Mouse (Mus musculus): Measurements from ENCODE around the gene Chrna5.
A peak's percentile ranks its signal among the peaks of the same experiment; 100 is the strongest.
"Not testable (repeated sequence)": the region's sequence is repeated elsewhere in the genome, so short reads cannot be mapped to it uniquely, and the experiment has no call there.

Chrna5 gene

DNA sequence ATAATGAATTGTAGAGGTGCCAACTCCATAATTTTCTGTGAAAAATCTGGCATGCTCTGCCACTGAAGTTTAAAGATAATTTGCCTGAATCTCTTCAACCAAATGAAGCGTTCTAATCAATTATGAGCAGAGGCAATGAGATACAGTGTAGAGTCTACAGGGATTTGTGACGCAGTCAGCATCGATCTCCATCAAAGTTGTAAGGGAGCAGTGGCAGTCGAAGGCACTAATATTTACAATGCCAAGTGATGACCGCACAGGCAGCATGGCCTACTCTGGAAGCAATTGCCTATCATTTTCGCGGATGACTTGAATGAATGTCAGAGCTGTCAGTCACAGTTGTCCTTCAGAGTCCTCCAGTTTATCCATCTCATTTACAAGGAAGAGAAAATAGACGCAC lies at the start of gene Chrna5:
Gene Chrna5 (plus strand): TSS at position 207 of the 400 bp plus-strand sequence.
- no peak for DNase-seq

DNA sequence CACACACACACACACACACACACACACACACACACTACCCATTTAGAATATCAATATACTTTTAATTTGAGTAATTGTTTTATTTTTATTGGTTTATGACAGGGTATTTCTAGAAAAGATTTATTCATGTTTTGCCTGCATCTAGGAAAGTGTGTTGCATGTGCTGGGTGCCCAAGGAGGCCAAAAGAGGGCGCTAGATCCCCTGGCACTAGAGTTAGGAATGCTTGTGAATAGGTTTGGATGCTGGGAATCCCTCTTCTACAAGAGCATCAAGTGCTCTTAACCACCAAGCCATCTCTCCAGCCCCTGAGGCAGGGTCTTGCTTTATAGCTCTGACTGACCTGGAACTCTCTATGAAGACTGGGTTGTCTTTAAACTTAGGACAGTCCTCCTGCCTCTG lies 48.9 kb upstream of the Chrna5 start:
- no peak for DNase-seq

- no peak for DNase-seq
These were observed 48.3 kb upstream of the Chrna5 start for GRCm38 (mm10) chr9:54932379-54932778.

GRCm38 (mm10) chr9:54942071-54942470 lies 38.6 kb upstream of the Chrna5 start:
- no peak for DNase-seq

DNA sequence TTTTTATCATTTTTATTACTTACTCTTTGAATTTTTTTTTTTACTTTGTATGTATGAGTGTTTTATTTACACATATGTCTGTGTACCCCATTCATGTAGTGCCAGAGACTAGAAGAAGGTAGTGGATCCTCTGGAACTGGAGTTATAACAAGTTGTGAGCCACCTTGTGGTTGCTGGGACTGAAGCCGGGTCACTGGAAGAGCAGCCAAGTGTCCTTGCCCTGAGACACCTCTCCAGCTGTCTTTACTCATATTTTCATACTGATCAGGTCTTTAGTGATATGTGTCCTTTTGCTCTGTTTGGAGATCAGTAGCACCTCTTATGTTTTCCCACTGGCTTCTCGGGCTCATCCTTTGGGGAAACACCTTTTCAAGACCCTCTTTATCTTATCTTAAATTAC lies 36.2 kb upstream of the Chrna5 start:
- DNase-seq = no peak

GRCm38 (mm10) chr9:54946256-54946655 lies 34.4 kb upstream of the Chrna5 start:
- no peak for DNase-seq

DNA sequence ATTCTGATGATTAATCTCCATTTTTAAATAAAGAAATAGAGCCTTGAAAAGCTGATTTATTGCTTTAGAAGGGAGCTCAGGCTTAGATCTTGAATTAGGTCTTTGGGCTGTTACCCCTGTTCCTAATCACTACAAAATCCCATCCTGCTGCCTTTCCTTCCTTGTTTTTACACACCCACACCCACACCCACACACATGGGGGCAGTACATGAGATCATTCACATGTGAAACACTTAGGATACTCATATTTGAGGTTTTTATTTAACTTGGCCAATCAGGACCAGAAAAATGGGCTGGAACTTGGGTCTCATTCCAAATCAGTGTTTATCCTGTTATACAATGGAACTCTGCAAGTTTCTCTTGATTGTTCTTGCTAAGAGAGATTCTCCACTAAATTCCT lies 31.2 kb upstream of the Chrna5 start:
- DNase-seq = no peak

- not testable (repeated sequence) for DNase-seq
These were observed 30.5 kb upstream of the Chrna5 start for GRCm38 (mm10) chr9:54950162-54950561.

DNA sequence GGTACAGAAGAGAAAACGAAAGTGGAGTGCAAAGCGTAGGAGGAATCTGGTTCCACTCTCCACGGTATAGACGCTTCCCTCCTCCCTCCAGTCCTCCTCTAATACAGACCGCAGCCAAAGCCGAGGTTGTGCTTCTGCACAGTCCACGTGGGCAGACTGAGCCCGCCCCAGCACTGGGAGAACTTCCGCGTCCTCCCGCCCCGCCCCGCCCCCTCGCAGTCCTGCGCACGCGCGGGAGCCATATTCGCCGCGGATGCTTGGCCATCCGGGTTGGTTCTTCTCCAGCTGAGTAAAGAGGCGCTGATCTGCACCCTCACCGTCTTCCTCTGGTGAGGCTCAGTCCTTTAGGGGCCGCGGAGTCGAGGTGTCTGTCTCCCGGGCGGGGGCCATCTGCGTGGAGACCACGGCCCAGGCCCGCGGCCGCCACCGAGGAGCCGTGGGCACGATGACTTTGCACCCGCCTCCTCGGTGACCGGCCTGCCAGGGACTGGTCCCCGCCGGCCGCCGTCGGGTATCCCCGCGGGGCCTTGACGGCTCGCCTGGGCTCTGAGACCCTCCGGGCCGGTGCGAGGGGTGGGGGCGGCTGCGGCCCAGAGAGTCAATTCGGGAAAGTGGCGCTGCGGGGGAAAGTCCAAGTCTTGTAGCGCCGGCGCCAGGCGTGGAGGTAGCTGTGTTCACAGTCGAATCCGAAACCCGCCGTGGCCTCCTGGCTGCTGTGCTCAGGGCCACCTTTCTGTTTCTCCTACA lies 29.9 kb upstream of the Chrna5 start, which contains the start of the genes Psma4 and AY074887:
Gene Psma4 (plus strand): TSS at position 216 of the 747 bp plus-strand sequence.
Gene AY074887 (minus strand): TSS at position 424 of the 747 bp plus-strand sequence.
- peak; percentile 97 for DNase-seq

GRCm38 (mm10) chr9:54961059-54961458 lies 19.6 kb upstream of the Chrna5 start:
- no peak for DNase-seq

DNA sequence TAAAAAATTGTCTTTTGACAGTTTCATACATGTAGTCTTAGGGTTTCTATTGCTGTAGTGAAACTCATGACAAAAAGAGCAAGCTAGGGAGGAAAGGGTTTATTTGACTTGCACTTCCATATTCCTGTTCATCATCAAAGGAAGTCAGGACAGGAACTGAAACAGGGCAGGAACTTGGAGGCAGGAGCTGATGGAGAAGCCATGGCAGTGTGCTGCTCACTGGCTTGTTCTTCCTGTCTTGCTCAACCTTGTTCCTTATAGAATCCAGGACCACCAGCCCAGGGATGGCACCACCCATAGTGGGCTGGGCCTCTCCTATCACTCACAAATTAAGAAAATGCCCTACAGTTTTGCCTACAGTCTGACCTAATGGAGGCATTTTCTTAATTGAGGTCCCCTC lies 17.0 kb upstream of the Chrna5 start:
- DNase-seq = no peak

DNA sequence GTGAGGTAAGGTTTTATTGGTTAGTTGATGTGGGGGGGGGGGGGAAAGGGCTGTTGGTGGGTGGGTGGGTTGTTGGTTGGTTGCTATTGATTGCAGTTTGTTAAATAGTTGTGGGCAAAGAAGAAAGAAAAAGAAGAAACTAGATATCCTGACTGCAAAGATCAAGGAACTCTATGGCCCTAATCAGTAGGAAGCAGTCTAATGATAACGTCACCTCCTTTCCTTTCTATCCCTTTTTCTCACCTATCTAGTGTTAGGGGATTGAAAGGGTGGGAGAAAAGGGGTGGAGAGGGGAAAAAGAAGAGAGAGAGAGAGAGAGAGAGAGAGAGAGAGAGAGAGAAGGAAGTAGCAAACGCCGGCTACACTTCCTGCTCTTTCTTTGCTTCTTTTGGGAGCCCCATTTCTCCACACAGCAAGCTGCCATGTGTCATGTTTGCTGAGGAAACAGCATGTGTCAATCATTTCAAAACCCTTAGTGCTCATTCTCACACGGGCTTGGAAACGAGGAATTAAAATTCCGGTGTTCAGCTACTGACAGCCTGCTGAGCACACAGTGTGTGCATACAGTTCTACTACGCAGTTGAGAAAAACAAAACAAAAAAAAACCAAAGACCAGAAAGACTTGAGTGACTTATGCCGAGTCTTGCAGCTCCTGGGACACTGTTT lies 10.6 kb upstream of the Chrna5 start:
- no peak for DNase-seq

- DNase-seq = peak; percentile 65
These were observed 861 bp downstream of the Chrna5 start for GRCm38 (mm10) chr9:54981291-54982191.

DNA sequence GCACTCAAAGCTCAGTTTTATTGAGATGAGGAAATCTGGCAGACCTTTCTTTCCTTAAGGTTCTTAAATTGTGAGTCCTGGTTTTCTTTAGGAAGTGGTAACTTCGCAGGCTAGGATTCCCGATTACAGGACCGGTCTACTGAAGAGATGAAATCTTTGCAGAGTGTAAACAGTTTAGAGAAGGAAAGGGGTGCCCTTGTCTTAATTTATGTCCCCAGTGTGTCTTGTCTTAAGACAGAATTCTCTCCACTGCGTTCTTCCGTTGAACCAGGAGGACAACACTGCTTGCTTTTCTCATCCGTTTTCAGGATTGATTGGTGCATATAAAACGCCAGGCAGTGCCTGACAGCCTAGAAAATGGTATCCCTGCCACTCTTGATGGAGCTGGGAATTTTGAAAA lies 1.7 kb downstream of the Chrna5 start:
- no peak for DNase-seq

DNA sequence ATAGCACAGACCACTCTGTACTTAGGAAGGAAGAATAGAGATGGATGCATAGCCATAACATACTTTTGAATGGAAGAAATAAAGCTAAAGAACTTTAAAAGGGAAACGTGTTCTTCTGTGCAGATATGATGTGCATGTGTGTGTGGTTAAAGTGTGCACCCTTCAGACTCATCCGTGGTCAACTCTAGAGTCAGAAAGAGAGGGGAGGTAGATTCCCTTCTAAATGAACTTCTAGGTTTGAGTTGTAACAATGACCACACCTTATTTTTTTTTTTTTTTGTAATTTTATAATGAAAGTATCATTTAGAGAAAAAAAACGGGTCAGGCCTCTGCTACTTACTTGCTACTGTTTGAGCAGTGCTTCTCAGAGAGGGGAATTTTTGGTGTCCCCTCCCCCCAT lies 9.7 kb downstream of the Chrna5 start:
- DNase-seq = no peak

GRCm38 (mm10) chr9:54994381-54994780 lies 13.7 kb downstream of the Chrna5 start:
- no peak for DNase-seq

- DNase-seq = no peak
These were observed 15.0 kb downstream of the Chrna5 start for GRCm38 (mm10) chr9:54995645-54996044.

DNA sequence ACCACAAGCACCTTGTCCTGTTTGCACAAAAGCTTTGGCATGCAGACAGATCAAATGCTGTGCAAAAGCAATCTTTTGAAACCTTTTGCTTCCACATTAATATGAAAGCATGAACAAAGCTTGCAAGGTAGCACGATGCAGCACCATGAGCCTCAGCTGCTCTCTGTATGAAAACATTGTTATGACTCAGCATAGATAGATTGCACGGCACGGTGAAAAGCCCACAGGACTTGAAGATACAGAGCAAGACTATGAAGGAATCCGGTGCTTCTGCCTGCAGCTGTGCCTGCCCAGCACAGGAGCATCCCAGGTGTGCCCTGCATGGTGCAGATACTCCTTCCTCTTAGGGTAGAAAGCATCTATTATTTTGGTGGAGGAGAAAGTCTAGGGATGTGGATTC lies 22.9 kb downstream of the Chrna5 start:
- DNase-seq = no peak

DNA sequence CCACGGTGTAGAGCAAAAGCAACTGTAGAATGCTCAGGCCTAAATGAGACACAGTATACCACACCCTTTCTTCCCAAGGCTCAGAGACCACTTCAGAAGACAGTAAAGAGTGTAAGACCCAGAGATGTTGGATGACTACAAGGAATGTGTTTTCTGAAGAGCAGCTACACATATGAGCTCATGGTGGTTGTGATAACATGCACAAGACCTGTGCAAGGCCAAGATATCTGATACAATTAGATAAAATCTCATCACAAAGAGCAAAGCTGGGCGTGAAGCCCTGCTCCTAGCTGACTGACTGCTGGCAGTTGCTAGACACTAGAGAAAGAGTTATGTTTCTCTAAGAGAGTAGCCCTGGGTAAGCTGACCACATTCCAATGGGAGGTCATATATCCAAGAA lies 29.0 kb downstream of the Chrna5 start:
- no peak for DNase-seq

DNA sequence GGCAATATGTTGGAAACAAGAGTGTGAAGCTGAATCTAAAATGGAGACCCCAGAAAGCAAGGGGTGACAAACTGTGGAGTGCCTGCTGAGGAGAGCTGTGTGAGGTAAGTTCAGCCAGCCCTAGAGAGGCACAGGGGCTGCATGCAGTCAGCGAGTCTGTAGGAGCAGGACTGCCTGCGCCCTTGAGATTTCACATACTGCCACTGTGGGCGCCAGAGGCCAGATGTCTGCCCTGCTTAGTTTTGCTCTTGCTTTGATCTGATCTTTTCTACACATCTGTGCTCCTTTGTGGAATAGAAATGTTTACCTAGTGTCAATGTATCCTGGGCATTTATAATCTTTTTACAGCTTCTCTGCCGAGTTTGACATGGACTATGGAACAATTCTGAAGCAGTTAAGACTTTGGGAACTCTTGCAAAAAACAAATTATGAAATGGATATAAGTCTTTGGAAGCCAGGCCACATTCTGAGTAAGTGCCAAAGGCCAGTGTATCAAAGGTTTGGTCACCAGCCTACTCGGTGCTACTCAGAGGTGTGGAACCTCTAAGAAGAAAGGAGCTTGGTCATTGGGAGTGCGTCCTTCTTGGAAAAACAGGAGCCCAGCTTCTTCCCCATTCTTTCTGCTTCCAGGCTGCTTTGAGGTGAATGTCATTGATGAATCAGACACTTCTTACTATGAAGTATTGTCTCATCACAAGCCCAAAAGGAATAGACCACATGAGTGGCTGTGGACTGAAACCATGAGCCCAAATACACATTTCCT lies 30.1 kb downstream of the Chrna5 start:
- DNase-seq = peak; percentile 13

DNA sequence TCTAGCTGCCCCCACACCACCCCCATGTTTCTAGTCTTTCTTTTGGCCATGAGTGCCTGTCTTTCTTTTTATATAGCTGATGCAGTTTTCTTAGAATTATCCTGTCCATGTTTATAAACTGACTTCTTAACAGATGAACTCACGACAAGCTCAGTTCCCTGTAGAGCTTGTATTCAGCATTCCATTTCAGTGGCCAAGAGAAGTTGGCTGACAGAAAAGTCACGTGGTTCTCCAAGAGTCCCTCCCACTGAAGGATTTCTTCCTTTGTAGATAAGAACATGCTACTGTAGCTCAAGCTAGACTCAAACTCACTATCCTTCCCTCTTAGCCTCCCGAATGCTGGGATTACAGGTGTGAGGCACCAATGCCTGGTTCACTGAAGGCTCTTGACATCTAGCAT lies 36.2 kb downstream of the Chrna5 start:
- DNase-seq = no peak

DNA sequence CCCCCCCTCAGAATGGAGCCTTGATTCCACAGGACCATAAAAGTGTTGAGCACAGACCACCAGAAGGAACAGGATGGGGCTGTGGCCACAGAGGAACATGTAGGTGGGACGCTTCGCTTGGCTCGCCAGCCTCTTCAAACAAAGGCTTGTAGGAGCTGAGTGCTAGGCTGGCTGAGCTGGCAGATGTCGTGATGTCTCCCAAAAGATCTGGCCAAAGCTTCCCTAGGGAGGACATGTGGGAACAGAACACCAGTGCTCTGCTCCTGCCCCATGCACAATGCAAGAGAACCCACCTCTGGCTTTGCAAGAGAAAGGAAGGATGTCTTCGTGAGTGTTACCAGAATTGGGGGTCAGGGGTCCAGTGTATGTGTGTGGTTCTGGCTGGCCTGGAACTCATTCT lies 42.6 kb downstream of the Chrna5 start:
- DNase-seq = no peak
